Mouse (Mus musculus) embryonic stem cell, embryonic (primary cell): ENCODE data around the gene Mex3d.

Experiments used
- CTCF ChIA-PET, 4 experiments: fragments of 300-600 bp in 2 of 4; fragments of 350-600 bp in 2 of 4; sonication (Branson Sonifier 250); formaldehyde crosslinking; loops; one replicate each; lab custom pipeline; 2022; ENCODE audit warnings: inconsistent platforms in 2 of 4; lab: Charles Lee
- POLR2A ChIA-PET, 4 experiments: fragments of 300-600 bp in 2 of 4; fragments of 350-600 bp in 2 of 4; sonication (Branson Sonifier 250); formaldehyde crosslinking; loops; one replicate each; lab custom pipeline; 2022; ENCODE audit warnings: antibody characterized with exemption in 4 of 4, inconsistent platforms in 1 of 4; lab: Charles Lee

The Mex3d gene

GRCm38 (mm10) chr10:80385811-80386734 is 1.4 kb downstream of the Mex3d start:
- POLR2A ChIA-PET, result interaction anchor here (0.6 to 7.6 kb wide), 50 partner anchors 8 to 784 kb away, joined by 3 to 87 read pairs (median 4); partner anchors contain the start of genes Mbd3 (in 3 of the 4), Rexo1 (in 2 of the 4), Rps15 (in 2 of the 4) and Atp8b3 (in 1 of the 4)
- CTCF ChIA-PET, result interaction anchor here in 3 of 4 experiments (0.6 to 4.1 kb wide), 26 partner anchors 8 to 543 kb away, joined by 3 to 41 read pairs (median 4); no protein-coding TSS in a partner anchor

- CTCF ChIA-PET, result interaction anchor here (0.5 to 4.1 kb wide), 21 partner anchors 8 to 192 kb away, joined by 3 to 41 read pairs (median 4); no protein-coding TSS in a partner anchor
- POLR2A ChIA-PET, result interaction anchor here (0.7 to 7.6 kb wide), 43 partner anchors 9 to 291 kb away, joined by 3 to 87 read pairs (median 6); partner anchors contain the start of genes Mbd3 (in 3 of the 4), Rps15 (in 3 of the 4), Rexo1 (in 2 of the 4) and Uqcr11 (in 2 of the 4)
Observed at GRCm38 (mm10) chr10:80385310-80385709, 2.1 kb downstream of the Mex3d start.

GRCm38 (mm10) chr10:80384709-80385108 is 2.8 kb downstream of the Mex3d start:
- CTCF ChIA-PET, result interaction anchor here (0.7 to 4.1 kb wide), 16 partner anchors 8 to 125 kb away, joined by 3 to 41 read pairs (median 4); no protein-coding TSS in a partner anchor
- POLR2A ChIA-PET, result interaction anchor here (0.6 to 7.6 kb wide), 26 partner anchors 9 to 292 kb away, joined by 3 to 87 read pairs (median 6); partner anchors contain the start of genes Mbd3 (in 3 of the 4), Rps15 (in 2 of the 4), Apc2 (in 1 of the 4) and Atp8b3 (in 1 of the 4)

GRCm38 (mm10) chr10:80384115-80384639 is 3.3 kb downstream of the Mex3d start:
- ChIA-PET CTCF (interaction anchor here in 3 of 4 experiments (0.6 to 4.1 kb wide), 18 partner anchors 7 to 155 kb away, joined by 3 to 41 read pairs (median 4); partner anchors contain the start of gene Atp8b3 (in 1 of the 3)), POLR2A (interaction anchor here in 3 of 4 experiments (0.6 to 7.6 kb wide), 19 partner anchors 9 to 292 kb away, joined by 3 to 87 read pairs (median 6); partner anchors contain the start of genes Mbd3 (in 2 of the 3), Apc2 (in 1 of the 3), Plk5 (in 1 of the 3) and Rexo1 (in 1 of the 3))

GRCm38 (mm10) chr10:80383431-80383830 is 4.0 kb downstream of the Mex3d start:
- POLR2A ChIA-PET, result interaction anchor here in 2 of 4 experiments (0.8 to 7.6 kb wide), 15 partner anchors 8 to 292 kb away, joined by 3 to 87 read pairs (median 7); partner anchors contain the start of genes Mbd3 (in 2 of the 2), Rexo1 (in 1 of the 2) and Rps15 (in 1 of the 2)
- CTCF ChIA-PET, result interaction anchor here in 3 of 4 experiments (0.5 to 4.1 kb wide), 13 partner anchors 7 to 307 kb away, joined by 3 to 41 read pairs (median 4); partner anchors contain the start of gene Mbd3 (in 1 of the 3)

GRCm38 (mm10) chr10:80382641-80383365 is 4.7 kb downstream of the Mex3d start:
- ChIA-PET POLR2A (interaction anchor here in 2 of 4 experiments (0.8 to 7.6 kb wide), 8 partner anchors 14 to 293 kb away, joined by 3 to 69 read pairs (median 6); partner anchors contain the start of genes Mbd3 (in 1 of the 2) and Rps15 (in 1 of the 2)), CTCF (interaction anchor here in 2 of 4 experiments (0.5 to 1.0 kb wide), 9 partner anchors 16 to 910 kb away, joined by 3 to 8 read pairs (median 3); partner anchors contain the start of genes Mbd3 (in 1 of the 2) and Pip5k1c (in 1 of the 2))

- ChIA-PET CTCF (interaction anchor here (0.6 to 4.9 kb wide), 51 partner anchors 8 to 980 kb away, joined by 3 to 67 read pairs (median 4); partner anchors contain the start of genes Mbd3 (in 2 of the 4), 1600002K03Rik (in 1 of the 4), Abhd17a (in 1 of the 4) and Adamtsl5 (in 1 of the 4)), POLR2A (interaction anchor here in 3 of 4 experiments (0.5 to 2.5 kb wide), 22 partner anchors 8 to 668 kb away, joined by 3 to 10 read pairs (median 4); partner anchors contain the start of genes Mbd3 (in 2 of the 3) and Mex3d (in 1 of the 3))
Observed at GRCm38 (mm10) chr10:80377716-80378115, 9.7 kb downstream of the Mex3d start.

GRCm38 (mm10) chr10:80376160-80376559 is 11.3 kb downstream of the Mex3d start:
- POLR2A ChIA-PET, result interaction anchor here in 3 of 4 experiments (0.5 to 3.9 kb wide), 35 partner anchors 9 to 721 kb away, joined by 3 to 18 read pairs (median 4); partner anchors contain the start of genes Mbd3 (in 2 of the 3), Apc2 (in 1 of the 3), Atp8b3 (in 1 of the 3) and Mex3d (in 1 of the 3)
- CTCF ChIA-PET, result interaction anchor here (0.5 to 4.9 kb wide), 135 partner anchors 9 to 1923 kb away, joined by 3 to 67 read pairs (median 5); partner anchors contain the start of genes Rexo1 (in 3 of the 4), Adamtsl5 (in 2 of the 4), Apc2 (in 2 of the 4) and Mbd3 (in 2 of the 4)

GRCm38 (mm10) chr10:80374063-80374462 is 13.4 kb downstream of the Mex3d start:
- POLR2A ChIA-PET, result interaction anchor here (0.5 to 3.9 kb wide), 46 partner anchors 10 to 483 kb away, joined by 3 to 18 read pairs (median 4); partner anchors contain the start of genes Dazap1 (in 2 of the 4), Pcsk4 (in 2 of the 4), Rps15 (in 2 of the 4) and Abhd17a (in 1 of the 4)
- CTCF ChIA-PET, result interaction anchor here (0.5 to 4.9 kb wide), 118 partner anchors 8 to 1187 kb away, joined by 3 to 67 read pairs (median 4); partner anchors contain the start of genes Adamtsl5 (in 4 of the 4), Apc2 (in 2 of the 4), 1600002K03Rik (in 1 of the 4) and Ap3d1 (in 1 of the 4)

GRCm38 (mm10) chr10:80372706-80373105 is 14.8 kb downstream of the Mex3d start:
- ChIA-PET POLR2A (interaction anchor here in 3 of 4 experiments (0.7 to 1.9 kb wide), 19 partner anchors 10 to 208 kb away, joined by 3 to 11 read pairs (median 4); partner anchors contain the start of genes Rps15 (in 3 of the 3), Atp8b3 (in 1 of the 3), Mex3d (in 1 of the 3) and Pcsk4 (in 1 of the 3)), CTCF (interaction anchor here in 3 of 4 experiments (0.8 to 2.1 kb wide), 11 partner anchors 22 to 247 kb away, joined by 3 to 11 read pairs (median 4); partner anchors contain the start of genes Cirbp (in 1 of the 3) and Pcsk4 (in 1 of the 3))

GRCm38 (mm10) chr10:80371983-80372382 is 15.5 kb downstream of the Mex3d start:
- ChIA-PET POLR2A (interaction anchor here in 3 of 4 experiments (0.6 to 1.9 kb wide), 20 partner anchors 9 to 459 kb away, joined by 3 to 11 read pairs (median 4); partner anchors contain the start of genes Rps15 (in 3 of the 3), Atp8b3 (in 1 of the 3), Mex3d (in 1 of the 3) and Pcsk4 (in 1 of the 3)), CTCF (interaction anchor here (0.5 to 2.1 kb wide), 15 partner anchors 20 to 207 kb away, joined by 3 to 14 read pairs (median 4); partner anchors contain the start of genes Cirbp (in 1 of the 4), Mbd3 (in 1 of the 4) and Pcsk4 (in 1 of the 4))

GRCm38 (mm10) chr10:80371411-80371966 is 16.0 kb downstream of the Mex3d start:
- POLR2A ChIA-PET, result interaction anchor here in 3 of 4 experiments (1.0 to 1.9 kb wide), 16 partner anchors 9 to 459 kb away, joined by 3 to 11 read pairs (median 4); partner anchors contain the start of genes Rps15 (in 2 of the 3), Atp8b3 (in 1 of the 3), Mex3d (in 1 of the 3) and Pcsk4 (in 1 of the 3)
- CTCF ChIA-PET, result interaction anchor here (0.6 to 2.1 kb wide), 13 partner anchors 20 to 206 kb away, joined by 3 to 14 read pairs (median 4); partner anchors contain the start of genes Cirbp (in 1 of the 4), Mbd3 (in 1 of the 4) and Pcsk4 (in 1 of the 4)

- POLR2A ChIA-PET, result interaction anchor here in 3 of 4 experiments (0.6 to 1.5 kb wide), 12 partner anchors 13 to 730 kb away, joined by 3 to 6 read pairs (median 3); partner anchors contain the start of gene Mbd3 (in 1 of the 3)
- CTCF ChIA-PET, result interaction anchor here in 3 of 4 experiments (0.5 to 2.8 kb wide), 13 partner anchors 13 to 383 kb away, joined by 3 to 12 read pairs (median 4); partner anchors contain the start of genes Adamtsl5 (in 1 of the 3), Efna2 (in 1 of the 3), Mbd3 (in 1 of the 3) and Plk5 (in 1 of the 3)
Observed at GRCm38 (mm10) chr10:80369995-80370747, 17.3 kb downstream of the Mex3d start.
